Mouse (Mus musculus): ENCODE results near the gene Fnbp1.

GRCm38 (mm10) chr2:31164841-31165455 is 23.1 kb upstream of the Fnbp1 start:
- TF ChIP-seq GATA1 (IDR thresholded peaks at IDR 0.05; ENCODE audit: low read length) (no peak), TAL1 (IDR thresholded peaks at IDR 0.05; ENCODE audit: low read length) (no peak)

Measured in erythroblast, embryonic 14.5 days (primary cell).